Mouse (Mus musculus) heart, adult 2 months (tissue): ENCODE data around the gene Tprn.
"Not testable (repeated sequence)": the region's sequence is repeated elsewhere in the genome, so short reads cannot be mapped to it uniquely, and the experiment has no call there.

Experiments
- CTCF ChIP-seq: fragments of 200-600 bp; IDR thresholded peaks from 2 replicates; pipeline ENCODE4 v1.8.1; 2022; ENCODE audit warnings: antibody characterized with exemption, mild to moderate bottlenecking, moderate library complexity
- EP300 ChIP-seq: fragments of 200-500 bp; IDR thresholded peaks from 2 replicates; pipeline ENCODE4 v1.6.1; 2011; ENCODE audit warnings: low read depth, low read length, control low read depth; ENCODE audit not compliant: insufficient read depth

- TF ChIP-seq CTCF, EP300: not testable (repeated sequence)
Measured at GRCm38 (mm10) chr2:25257250-25257649, 5.2 kb upstream of the Tprn start.
